Mouse (Mus musculus): ENCODE measurements around the gene Klk1. TPM values are rescaled to one million over a fixed set of nuclear protein-coding genes. Genes with fewer than 3 reads are reported as not detected.

Klk1 gene
- not detected for total RNA-seq (2023)

DNA sequence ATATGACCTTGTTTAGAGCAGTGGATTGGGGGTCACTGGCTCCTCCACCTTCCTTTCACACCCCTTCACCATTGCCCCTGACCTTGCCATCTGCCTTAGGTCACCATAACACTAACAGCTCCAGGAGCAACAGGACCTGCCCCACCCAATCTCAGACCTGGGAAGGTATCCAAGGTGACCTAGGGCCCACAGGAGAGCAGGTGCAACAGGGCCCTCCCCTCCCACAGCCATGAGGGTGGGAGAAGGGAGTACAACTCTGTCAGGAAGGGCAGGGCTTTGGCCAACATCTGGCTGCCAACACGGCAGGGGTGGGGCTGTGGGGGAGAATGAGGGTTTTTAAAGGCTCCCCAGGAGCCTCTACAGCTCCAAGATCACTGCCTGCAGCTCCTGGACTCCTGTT lies at the start of gene Klk1:
Gene Klk1 (plus strand): TSS at position 285 of the 400 bp plus-strand sequence.

DNA sequence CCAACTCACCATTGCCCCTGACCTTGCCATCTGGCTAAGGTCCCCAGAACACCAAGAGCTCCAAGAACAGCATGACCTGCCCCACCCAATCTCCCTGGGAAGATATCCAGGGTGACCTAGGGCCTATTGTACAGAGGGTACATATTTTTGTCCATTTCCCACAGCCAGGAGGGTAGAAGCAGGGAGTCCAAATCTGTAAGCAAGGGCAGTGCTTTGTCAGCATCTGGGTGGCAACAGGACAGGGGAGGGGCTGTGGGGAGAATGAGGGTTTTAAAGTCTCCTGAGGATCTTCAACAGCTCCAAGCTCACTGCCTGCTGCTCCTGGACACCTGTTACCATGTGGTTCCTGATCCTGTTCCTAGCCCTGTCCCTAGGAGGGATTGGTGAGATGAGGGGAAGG lies 37.2 kb upstream of the Klk1 start, which contains the start of gene Klk1b24:
Gene Klk1b24 (plus strand): TSS at position 301 of the 400 bp plus-strand sequence.

DNA sequence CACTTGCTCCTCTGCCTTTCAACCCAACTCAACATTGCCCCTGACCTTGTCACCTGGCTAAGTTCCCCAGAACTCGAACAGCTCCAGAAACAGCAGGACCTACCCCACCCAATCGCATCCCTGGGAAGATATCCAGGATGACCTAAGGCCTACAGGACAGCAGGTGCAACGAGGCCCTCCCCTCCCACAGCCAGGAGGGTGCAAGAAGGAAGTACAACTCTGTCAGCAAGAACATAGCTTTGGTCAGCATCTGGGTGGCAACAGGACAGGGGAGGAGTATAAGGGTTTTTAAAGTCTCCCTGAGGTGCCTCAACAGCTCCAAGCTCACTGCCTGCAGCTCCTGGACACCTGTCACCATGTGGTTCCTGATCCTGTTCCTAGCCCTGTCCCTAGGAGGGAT lies 27.3 kb upstream of the Klk1 start, which contains the start of gene Klk1b3:
Gene Klk1b3 (plus strand): TSS at position 301 of the 400 bp plus-strand sequence.

DNA sequence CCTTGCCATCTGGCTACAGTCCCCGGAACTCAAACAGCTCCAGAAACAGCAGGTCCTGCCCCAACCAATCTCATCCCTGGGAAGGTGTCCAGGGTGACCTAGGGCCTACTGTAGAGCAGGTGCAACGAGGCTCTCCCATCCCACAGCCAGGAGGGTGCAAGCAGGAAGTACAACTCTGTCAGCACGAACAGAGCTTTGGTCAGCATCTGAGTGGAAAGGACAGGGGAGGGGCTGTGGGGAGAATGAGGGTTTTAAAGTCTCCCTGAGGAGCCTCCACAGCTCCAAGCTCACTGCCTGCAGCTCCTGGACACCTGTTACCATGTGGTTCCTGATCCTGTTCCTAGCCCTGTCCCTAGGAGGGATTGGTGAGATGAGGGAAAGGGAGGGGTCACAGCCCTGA lies 18.0 kb upstream of the Klk1 start, which contains the start of gene Klk1b4:
Gene Klk1b4 (plus strand): TSS at position 301 of the 400 bp plus-strand sequence.

DNA sequence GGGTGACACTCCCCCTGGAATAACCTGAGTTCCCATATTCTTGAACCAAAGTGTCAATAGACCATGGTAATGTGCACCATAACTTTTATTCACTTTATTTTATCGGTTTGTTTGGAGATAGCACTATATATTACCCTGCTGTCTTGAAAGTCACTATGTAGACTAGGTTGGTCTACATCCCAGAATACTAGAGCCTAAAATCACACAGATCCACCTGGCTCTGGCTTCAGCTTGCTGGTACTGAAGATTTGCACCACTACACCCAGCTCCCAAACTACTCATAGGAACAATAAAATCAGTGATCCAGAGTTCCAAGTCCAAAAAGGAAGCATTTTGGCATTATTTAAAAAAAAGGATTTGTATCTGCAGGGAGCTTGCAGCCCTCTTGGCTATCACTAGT lies 9.5 kb upstream of the Klk1 start, which contains the start of gene Klk1b5:
Gene Klk1b5 (plus strand): TSS at position 301 of the 400 bp plus-strand sequence.

DNA sequence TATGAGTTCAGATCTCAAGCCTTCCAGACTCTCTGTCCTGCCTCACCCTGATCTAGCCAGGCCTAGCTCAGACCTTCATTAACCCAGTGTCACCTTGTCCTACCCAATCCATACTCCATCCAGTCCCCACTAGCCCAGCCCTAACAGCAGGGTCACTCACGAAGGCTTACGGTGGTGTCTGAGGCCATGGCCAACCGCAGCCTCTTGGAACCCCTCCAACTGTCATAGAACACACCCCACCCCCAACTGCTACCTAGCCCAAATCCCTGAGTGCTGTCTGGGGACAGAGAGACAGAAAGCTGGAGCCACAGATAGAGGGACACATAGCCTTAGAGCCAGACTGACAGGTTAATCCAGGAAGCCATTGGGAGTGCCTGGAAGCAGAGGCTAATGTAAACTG lies 10.7 kb downstream of the Klk1 start, which contains the start of gene Gm36864:
Gene Gm36864 (plus strand): TSS at position 269 of the 400 bp plus-strand sequence.

DNA sequence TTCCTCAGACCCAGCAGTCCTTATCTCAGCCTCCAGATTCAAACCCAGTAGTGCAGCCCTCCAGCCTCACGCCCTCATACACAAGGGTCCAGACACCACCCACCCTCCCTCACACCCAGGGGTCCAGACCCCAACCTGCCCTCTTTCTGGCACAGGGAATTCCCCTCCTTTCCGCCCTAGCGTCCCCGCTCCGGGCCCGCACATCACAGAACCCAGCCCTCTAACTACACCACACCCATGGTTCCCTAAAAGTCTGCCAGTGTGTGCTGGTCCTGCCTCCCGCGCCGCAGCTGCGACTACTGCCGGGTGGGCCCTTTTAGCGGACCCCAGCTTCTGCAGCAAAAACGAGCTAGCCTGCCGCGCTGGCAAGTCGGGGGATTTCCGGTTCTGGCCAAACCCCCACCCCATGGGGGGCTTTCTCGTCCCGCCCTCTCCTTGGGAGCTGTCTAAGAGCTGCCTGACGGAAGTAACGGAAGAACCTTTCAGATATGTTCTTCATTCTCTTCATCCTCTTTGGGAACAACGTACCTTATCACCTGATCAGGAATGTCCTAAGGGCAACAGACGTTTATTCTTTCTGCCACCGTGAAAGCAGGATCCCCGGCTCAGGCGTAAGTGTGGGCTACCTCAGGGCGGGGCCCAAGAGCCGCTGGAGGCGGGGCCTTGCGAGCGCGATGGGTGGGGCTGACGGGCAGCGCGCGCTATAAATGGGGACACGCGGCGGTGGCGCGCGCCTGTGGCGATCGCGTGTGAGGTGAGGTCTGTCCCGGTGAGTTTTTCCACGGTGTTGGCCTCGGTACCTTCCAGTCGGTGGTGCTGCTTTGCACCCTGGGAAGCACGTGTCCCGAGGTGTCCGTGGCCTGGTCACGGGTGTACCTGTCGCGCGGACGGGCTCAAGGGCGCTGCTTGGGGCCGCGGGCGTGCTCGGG lies 21.2 kb downstream of the Klk1 start, which contains the start of the genes 1700028J19Rik and 2410002F23Rik:
Gene 1700028J19Rik (minus strand): TSS at position 641 of the 929 bp plus-strand sequence.
Gene 2410002F23Rik (plus strand): TSS at position 668 of the 929 bp plus-strand sequence.

DNA sequence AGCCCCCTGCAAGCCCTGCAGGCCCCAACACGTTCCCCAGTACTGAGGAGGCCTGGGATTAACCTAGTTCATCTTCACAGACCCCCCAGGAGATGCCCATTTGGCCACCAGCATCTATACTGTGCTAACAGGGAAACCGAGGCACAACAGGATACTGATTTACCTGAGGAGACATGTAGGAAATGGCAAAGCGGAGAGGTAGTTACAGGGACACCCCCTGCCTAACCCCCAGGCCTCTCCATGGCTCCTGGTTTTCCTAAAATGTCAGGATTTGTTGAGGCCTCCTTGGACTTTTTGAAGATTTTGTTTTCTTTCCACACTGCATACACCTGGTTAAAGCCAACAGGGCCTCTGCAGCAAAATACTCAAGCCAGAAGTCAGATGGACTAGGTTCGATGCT lies 32.1 kb downstream of the Klk1 start, which contains the start of gene Acp4:
Gene Acp4 (minus strand): TSS at position 101 of the 400 bp plus-strand sequence.

DNA sequence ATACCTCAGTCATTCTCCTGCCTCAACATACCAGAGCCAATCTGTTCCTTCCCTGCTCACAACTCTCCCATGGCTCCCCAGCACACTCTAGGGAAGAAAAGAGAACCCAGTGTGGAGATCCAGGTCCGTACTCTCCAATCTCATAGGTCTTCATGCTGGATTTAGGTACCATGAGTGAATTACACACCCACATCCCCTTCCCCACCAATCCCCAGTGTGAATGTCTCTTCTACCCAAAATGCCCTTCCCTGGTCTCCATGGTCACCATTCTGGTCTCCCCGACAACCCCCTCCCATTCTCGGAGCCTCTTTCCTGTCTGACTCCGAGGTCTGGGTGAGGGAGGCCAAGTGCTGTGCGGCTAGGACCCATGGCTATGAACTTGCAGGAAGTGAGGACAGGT lies 36.0 kb downstream of the Klk1 start, which contains the start of gene Gm15517:
Gene Gm15517 (plus strand): TSS at position 301 of the 400 bp plus-strand sequence.

Other genes starting within 250 kb of the Klk1 start
- not detected for gene Klk1b9, start 249.3 kb upstream of the Klk1 start, total RNA-seq (2023)
- gene Klk1b11, start 229.5 kb upstream of the Klk1 start, total RNA-seq (2023), result not detected
- not detected for gene Klk1b26, start 213.2 kb upstream of the Klk1 start, total RNA-seq (2023)
- gene Klk1b27, start 173.1 kb upstream of the Klk1 start, total RNA-seq (2023), result not detected
- not detected for gene Klk1b21, start 123.0 kb upstream of the Klk1 start, total RNA-seq (2023)
- gene Klk1b22, start 112.7 kb upstream of the Klk1 start, total RNA-seq (2023), result not detected
- gene Klk1b16, start 88.6 kb upstream of the Klk1 start, total RNA-seq (2023), result not detected
- not detected for gene Klk1b24, start 37.1 kb upstream of the Klk1 start, total RNA-seq (2023)
- not detected for gene Klk1b3, start 27.2 kb upstream of the Klk1 start, total RNA-seq (2023)
- not detected for gene Klk1b4, start 17.9 kb upstream of the Klk1 start, total RNA-seq (2023)
- gene Klk1b5, start 9.4 kb upstream of the Klk1 start, total RNA-seq (2023), result not detected
- gene Gm36864, start 10.8 kb downstream of the Klk1 start, total RNA-seq (2023), result not detected
- gene 1700028J19Rik, start 21.3 kb downstream of the Klk1 start, total RNA-seq (2023), result 3.6 TPM
- 184 TPM for gene 2410002F23Rik, start 21.4 kb downstream of the Klk1 start, total RNA-seq (2023)
- gene Acp4, start 32.0 kb downstream of the Klk1 start, total RNA-seq (2023), result not detected
- gene Gm15517, start 36.1 kb downstream of the Klk1 start, total RNA-seq (2023), result not detected
- 1.5 TPM for gene Clec11a, start 81.5 kb downstream of the Klk1 start, total RNA-seq (2023)
- 1.8 TPM for gene Shank1, start 84.9 kb downstream of the Klk1 start, total RNA-seq (2023)
- gene Syt3, start 158.7 kb downstream of the Klk1 start, total RNA-seq (2023), result 0.83 TPM
- not detected for gene 1700008O03Rik, start 160.5 kb downstream of the Klk1 start, total RNA-seq (2023)
- gene Lrrc4b, start 203.7 kb downstream of the Klk1 start, total RNA-seq (2023), result not detected
- gene Aspdh, start 240.0 kb downstream of the Klk1 start, total RNA-seq (2023), result not detected
- 62.3 TPM for gene Josd2, start 242.6 kb downstream of the Klk1 start, total RNA-seq (2023)